Mouse (Mus musculus) heart, embryonic 16.5 days (tissue): Measurements from ENCODE around the gene Spin2f. TPM values are rescaled to one million over a fixed set of nuclear protein-coding genes. Genes with fewer than 3 reads are reported as not detected.
"Not testable (repeated sequence)": the region's sequence is repeated elsewhere in the genome, so short reads cannot be mapped to it uniquely, and the experiment has no call there.

Experiments
- ATAC-seq: fragments of 200-750 bp; cut with Nextera tagmentation; replicated peaks from 2 replicates; pipeline ENCODE4 v1.8.0; 2017; ENCODE audit warnings: moderate number of reproducible peaks; ENCODE audit not compliant: insufficient read depth, low FRiP score; ENCODE audit errors: extremely low read depth
- H3K27ac ChIP-seq: fragments of 300-500 bp; sonication (generic); 2 replicates; pipeline ENCODE4 v1.5.1; 2014; ENCODE audit warnings: mild to moderate bottlenecking, low read length, control low read depth, moderate library complexity
- H3K27me3 ChIP-seq: fragments of 300-500 bp; sonication (generic); 2 replicates; pipeline ENCODE4 v1.6.1; 2014; ENCODE audit warnings: low read length, mixed read lengths; ENCODE audit not compliant: control insufficient read depth, insufficient read depth
- H3K36me3 ChIP-seq: fragments of 300-500 bp; sonication (generic); 2 replicates; pipeline ENCODE4 v1.6.1; 2014; ENCODE audit not compliant: control insufficient read depth, insufficient read depth
- H3K4me1 ChIP-seq: fragments of 300-500 bp; sonication (generic); 2 replicates; pipeline ENCODE4 v1.6.1; 2014; ENCODE audit warnings: low read length, mixed read lengths; ENCODE audit not compliant: control insufficient read depth, insufficient read depth
- H3K4me2 ChIP-seq: fragments of 300-500 bp; sonication (generic); 2 replicates; pipeline ENCODE4 v1.6.1; 2014; ENCODE audit warnings: low read depth, mild to moderate bottlenecking, control low read depth, low read length
- H3K4me3 ChIP-seq: fragments of 300-500 bp; sonication (generic); 2 replicates; pipeline ENCODE4 v1.5.1; 2014; ENCODE audit warnings: mild to moderate bottlenecking, control low read depth, low read length
- H3K9ac ChIP-seq: fragments of 300-500 bp; sonication (generic); 2 replicates; pipeline ENCODE4 v1.6.1; 2014; ENCODE audit warnings: low read length, control low read depth
- H3K9me3 ChIP-seq: fragments of 300-500 bp; sonication (generic); replicated peaks from 2 replicates; pipeline ENCODE4 v1.6.1; 2016; ENCODE audit warnings: low read length; ENCODE audit not compliant: control insufficient read depth
- WGBS: fragments of 180-500 bp; shearing (Covaris S2); extraction: QIAGEN DNeasy Blood & Tissue Kit; methylation state at CpG from one replicate; pipeline ENCODE4 v1.1.7; 2014; 5-methylcytosine and 5-hydroxymethylcytosine counted together
- polyA plus RNA-seq: library from polyadenylated mRNA; unstranded; fragments of >200 nt; fragmentation: Nextera tagmentation; extraction: Ambion mirVana; gene quantifications from 2 replicates; pipeline ENCODE4 v1.2.1, GENCODE M21; 2015

Gene Spin2f
- polyA plus RNA-seq = not detected in 2 replicates

- WGBS = 50% methylated on average over 1 of the region's 6 CpGs
- H3K4me2 ChIP-seq, H3K4me3 ChIP-seq, H3K36me3 ChIP-seq, H3K4me1 ChIP-seq, ATAC-seq, H3K27me3 ChIP-seq, H3K9ac ChIP-seq, H3K27ac ChIP-seq, H3K9me3 ChIP-seq: not testable (repeated sequence)
These were observed at the start of gene Spin2f for GRCm38 (mm10) chrX:31253594-31253993. Spin2f (plus strand) TSS chrX:31253894.

- H3K9ac ChIP-seq, H3K4me2 ChIP-seq, H3K36me3 ChIP-seq, ATAC-seq, H3K27me3 ChIP-seq, H3K9me3 ChIP-seq, H3K27ac ChIP-seq, H3K4me1 ChIP-seq, H3K4me3 ChIP-seq: not testable (repeated sequence)
- WGBS = 81% methylated on average over 7 of the region's 7 CpGs
These were observed 41.6 kb upstream of the Spin2f start for GRCm38 (mm10) chrX:31212136-31212535.

- 77% methylated on average over 9 of the region's 9 CpGs for WGBS
- not testable (repeated sequence) for H3K4me3 ChIP-seq
These were observed 30.2 kb upstream of the Spin2f start for GRCm38 (mm10) chrX:31223536-31223935.

GRCm38 (mm10) chrX:31235088-31235487, 18.6 kb upstream of the Spin2f start:
- 51% methylated on average over 4 of the region's 4 CpGs for WGBS
- H3K9me3 ChIP-seq = peaks cover 14% of the 10 kb centered on the region
- not testable (repeated sequence) for H3K27ac ChIP-seq, H3K27me3 ChIP-seq, H3K4me1 ChIP-seq, H3K4me2 ChIP-seq, H3K36me3 ChIP-seq, H3K9ac ChIP-seq, ATAC-seq, H3K4me3 ChIP-seq

More at GRCm38 (mm10) chrX:31223536-31223935, 30.2 kb upstream of the Spin2f start:
- not testable (repeated sequence) for H3K27ac ChIP-seq, H3K4me2 ChIP-seq, H3K4me1 ChIP-seq, ATAC-seq, H3K27me3 ChIP-seq, H3K36me3 ChIP-seq, H3K9me3 ChIP-seq, H3K9ac ChIP-seq

DNA sequence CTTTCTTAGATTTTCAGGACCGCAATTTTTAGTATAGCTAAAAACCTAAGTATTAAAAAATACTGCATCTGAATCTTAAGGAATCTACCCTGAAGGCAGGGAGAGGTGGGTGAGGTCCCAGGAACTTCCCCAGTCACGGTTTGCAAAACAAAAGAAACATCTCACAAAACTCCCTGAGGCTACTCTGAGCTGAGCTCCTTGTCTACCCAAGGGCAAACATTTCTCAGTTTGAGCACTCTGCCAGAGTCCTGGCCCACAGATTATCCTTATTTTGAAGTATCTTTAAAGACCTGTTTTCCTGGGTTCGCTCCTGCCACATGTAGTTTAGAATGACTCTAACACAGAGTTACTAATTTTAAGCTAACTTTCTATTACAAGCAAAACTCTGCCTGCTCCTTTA, 11.9 kb upstream of the Spin2f start:
- not testable (repeated sequence) for H3K4me2 ChIP-seq, H3K9me3 ChIP-seq, H3K4me1 ChIP-seq, H3K36me3 ChIP-seq, ATAC-seq, H3K27me3 ChIP-seq, H3K27ac ChIP-seq, H3K9ac ChIP-seq, H3K4me3 ChIP-seq
- 63% methylated on average over 3 of the region's 3 CpGs for WGBS

Other genes with a start within 250 kb of the Spin2f start
- gene Btbd35f29, start 136.2 kb upstream of the Spin2f start, polyA plus RNA-seq = not detected in 2 replicates
- gene Btbd35f26, start 82.6 kb downstream of the Spin2f start, polyA plus RNA-seq = not detected in 2 replicates
- gene Btbd35f19, start 130.0 kb downstream of the Spin2f start, polyA plus RNA-seq = not detected in 2 replicates